Mouse (Mus musculus) adrenal gland, postnatal 36 days (tissue): Measurements from ENCODE around the gene Gstm3. TPM values are rescaled to one million over a fixed set of nuclear protein-coding genes. Genes with fewer than 3 reads are reported as not detected.
"Not testable (repeated sequence)": the region's sequence is repeated elsewhere in the genome, so short reads cannot be mapped to it uniquely, and the experiment has no call there.

Experiments
- DNase-seq, 2 experiments: peaks; one replicate each; pipeline ENCODE4 v3.0.0; 2021; ENCODE audit warnings: mixed read lengths in 1 of 2
- long read RNA-seq, 2 experiments: library from polyadenylated mRNA; stranded (forward); transcript quantifications; one replicate each; pipeline ENCODE4 v2.0.0; 2021; ENCODE audit warnings: borderline sequencing depth in 2 of 2
- total RNA-seq, 2 experiments: library from RNA; stranded (reverse); gene quantifications; 2 replicates each; pipeline ENCODE4 v1.2.3; 2021

Gstm3 gene
- total RNA-seq = not detected
- long read RNA-seq, experiment 1 = 0 reads
- long read RNA-seq, experiment 2 = 0 reads

DNA sequence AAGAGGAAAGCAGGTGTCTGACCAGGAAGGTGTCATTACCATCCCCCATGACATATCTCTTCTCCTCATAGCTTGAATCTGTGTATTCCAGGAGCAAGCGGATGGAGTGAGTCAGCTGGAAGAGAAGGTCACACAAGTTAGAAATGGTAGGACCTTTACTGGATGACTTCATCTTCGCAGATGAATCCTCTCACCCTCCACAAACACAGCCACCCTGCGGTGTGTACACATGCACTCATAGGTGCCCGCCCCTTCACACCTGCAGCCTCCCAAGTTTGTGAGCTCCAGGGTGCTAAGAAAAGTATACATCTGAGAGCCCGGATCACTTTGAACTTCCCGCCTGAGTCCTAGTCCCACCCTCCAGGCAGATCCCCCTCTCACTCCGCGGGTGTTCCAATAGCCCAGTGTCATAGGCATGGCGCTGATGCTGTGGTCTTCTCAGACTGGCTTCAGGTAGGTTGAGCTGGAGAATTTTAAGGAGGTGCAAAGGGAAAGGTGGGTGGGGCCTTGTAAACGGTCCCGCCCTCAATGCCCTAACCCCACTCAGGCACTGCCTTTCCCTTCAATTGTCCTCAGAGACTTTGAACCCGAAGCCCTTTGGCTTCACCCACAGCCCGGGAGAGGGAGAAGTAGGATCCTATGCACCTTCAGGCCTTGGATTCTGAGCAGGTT is at the start of gene Gstm3:
Gene Gstm3, minus strand, starts transcription at position 560 of the 672 bp plus-strand sequence.
- peak in 1 of 2 experiments; percentile 39 for DNase-seq

DNA sequence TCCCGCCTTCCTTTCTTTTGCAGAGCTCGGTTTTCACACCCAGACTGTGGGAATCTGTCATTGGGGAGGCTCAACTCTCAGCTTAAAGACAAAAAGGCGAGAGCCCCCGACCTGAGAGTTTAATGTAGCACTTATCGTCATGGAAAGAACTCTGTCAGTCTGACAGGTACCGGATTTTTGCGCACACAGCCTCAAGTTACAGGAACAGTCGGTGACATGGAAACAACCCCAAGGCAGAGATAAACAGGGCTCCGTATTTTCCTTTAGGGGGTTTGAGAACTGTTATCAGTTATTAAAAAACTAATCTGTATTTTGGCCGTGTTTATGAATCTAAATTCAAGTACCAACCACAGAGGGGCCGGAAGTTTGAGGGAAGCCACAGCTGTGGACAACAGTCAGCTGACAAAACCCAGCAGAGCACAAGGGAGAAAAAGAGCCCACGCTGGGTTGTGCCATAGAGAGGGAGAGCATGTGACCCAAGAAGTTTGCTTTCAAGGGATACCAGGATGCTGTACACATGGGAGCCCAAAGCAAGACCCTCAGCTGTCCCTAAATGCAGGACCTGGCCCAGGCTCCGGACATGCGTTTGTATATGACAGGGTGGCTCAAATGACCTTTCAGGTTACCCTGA is 49.2 kb upstream of the Gstm3 start:
- DNase-seq = no peak

DNA sequence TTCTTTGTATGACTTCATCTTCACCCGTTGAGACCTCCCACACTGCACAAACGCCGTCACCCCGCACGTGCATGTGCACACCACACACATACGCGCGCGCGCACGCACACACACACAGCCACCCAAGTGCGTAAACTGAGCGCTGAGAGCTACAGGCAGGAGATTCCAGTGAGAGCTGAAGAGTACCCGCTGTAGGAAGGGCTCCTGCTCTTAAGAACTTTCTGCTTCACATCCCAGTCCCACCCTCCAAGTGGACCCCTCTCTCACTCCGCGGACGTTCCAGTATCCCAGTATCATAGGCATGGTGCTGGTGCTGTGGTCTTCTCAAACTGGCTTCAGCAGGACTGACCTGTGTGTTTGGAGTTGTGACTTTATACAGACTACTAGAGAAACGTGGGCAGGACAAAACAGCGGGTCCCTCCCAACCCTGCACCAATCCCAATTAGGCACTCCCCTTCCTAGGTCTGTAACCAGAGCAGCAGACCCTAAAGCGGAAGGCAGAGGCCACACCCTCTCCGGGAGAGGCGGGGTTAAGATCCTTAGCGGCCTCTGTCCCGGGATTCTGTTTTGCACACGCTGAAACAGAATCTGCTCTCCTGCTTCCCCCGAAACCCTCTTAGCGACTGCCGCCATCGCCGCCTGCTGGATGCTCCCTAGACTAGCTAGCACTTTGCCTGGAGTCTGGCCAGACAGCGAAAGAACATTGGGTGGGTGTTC is 48.5 kb upstream of the Gstm3 start, which contains the start of gene Gstm1:
Gene Gstm1, minus strand, starts transcription at position 501 of the 717 bp plus-strand sequence.
- peak; percentile 94 to 96 for DNase-seq

DNA sequence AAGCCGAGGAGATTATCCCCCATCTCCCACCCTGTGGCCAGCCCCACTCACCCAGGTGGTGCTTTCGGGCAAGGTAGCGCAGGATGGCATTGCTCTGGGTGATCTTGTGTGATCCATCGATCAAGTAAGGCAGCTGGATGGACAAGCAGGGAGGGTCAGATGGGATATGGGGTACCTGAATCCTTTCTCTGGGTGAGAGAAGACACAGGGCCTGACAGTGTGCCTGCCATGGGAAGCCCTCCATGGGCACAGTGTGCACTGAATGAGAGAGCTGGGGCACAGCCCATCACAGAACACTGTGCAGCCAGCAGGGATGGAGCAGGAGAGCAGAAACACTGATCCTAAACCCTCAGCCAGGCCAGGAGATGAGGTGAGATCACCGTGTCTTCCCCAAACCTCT is 47.4 kb upstream of the Gstm3 start:
- not testable (repeated sequence) for DNase-seq

DNA sequence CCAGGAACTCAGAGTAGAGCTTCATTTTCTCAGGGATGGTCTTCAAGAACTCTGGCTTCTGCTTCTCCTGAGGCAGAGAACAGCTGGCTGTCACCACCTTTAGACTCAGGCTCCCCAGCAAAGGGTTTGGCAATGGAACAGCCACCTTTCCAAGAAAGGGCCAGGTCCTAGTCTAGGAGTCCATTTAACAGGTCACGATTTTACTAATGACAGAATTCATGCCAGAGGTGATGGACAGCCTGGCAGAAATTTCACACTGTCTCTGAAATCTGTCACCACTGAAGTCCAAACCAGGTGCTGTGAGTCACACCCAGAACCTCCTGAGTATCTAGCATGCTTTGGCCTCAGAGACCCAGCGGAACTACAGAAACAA is 45.9 kb upstream of the Gstm3 start:
- no peak for DNase-seq

DNA sequence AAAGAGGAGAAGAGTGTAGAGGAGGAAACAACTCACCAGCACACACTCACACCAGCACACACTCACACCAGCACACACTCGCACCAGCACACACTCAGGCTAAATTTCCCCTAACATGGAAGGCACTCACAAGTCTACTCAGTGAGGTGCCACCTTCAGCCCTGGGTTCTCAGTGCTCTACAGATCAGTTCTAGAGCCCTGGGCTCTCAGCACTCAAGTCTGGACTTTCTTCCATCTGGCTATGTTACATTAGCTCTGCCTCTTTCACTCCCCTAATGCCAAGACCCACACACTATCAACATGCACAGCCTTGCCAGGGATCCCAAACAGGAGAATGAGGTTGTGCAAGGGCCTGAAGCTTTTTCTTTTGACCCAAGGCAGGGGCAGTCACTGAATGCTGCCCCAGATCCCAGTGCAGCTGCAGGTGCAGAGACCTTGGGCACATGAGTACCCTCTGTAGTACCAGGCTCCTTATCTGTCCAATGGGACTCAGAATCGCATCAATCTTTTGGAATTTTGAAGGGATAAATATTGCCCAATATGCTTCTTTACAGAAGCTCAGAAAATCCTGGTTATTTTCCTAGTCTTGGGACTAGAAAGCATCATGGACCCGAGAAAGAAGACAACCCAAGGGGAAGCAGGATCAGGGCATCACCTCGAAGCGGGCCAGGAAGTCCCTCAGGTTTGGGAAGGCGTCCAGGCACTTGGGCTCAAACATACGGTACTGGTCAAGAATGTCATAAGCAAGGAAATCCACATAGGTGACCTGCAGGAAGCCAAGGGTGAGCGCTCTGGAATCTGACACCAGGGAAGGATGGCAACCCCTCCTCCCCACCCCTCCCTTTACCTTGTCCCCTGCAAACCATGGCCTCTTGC is 45.3 kb upstream of the Gstm3 start:
- no peak for DNase-seq

DNA sequence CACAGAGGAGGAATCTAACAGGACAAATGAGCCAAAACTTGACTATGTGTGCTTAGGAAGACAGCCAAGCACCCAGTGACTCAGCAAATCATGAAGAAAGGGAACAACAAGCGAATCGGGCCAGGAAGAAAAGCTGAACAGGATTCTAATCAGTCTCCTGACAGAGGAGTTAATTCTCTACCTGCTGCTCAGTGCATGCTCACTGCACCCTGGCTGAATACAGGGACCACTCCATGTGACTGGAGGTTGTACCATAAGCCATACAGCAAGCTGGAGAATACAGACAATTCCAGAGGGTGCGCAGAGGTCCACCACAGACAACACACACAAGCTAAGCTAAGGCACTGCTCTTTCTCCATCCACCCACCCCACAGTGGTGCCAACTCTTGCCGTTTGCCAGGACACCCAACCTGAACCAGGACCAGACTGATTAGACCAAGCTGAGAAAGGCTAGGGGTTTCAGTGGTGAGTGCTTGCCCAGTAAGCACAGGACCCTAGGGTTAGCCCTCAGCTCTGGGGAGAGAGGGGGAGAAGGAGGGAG is 44.3 kb upstream of the Gstm3 start:
- peak; percentile 80 to 83 for DNase-seq

DNA sequence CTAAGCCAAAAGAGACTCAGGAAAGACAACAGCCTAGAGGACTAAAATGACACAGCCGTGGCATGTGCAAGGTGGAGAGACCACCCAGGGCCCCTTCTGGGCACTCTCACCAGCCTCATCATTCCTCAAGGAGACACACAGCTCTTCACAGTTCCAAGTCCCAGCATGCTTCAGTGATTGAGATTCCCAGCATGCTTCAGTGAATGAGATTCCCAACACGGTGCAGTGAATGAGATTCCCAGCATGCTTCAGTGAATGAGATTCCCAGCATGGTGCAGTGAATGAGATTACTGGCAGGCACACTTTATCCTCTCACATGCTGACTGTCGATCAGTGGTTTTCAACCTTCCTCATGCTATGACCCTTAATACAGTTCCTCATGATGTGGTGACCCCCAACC is 42.5 kb upstream of the Gstm3 start:
- DNase-seq = no peak

DNA sequence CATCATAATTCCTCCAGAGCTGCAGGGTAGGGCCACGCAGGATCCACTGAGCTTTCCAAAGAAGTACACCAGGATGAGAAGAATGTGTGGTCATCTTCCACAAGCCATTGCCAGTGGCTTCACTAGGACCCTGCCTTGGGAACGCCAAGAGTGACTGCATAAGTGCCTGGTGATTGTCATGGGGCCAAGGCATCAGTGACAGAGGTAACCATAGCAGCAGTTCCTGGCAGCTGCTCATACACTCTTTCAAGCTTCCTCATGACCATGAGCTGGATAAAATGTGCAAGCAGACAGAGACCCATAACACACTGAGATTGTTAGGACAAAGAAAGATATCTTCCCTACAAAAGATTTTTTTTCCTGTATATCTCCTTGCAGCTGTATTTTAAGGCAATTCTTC is 41.2 kb upstream of the Gstm3 start:
- peak; percentile 62 to 67 for DNase-seq

DNA sequence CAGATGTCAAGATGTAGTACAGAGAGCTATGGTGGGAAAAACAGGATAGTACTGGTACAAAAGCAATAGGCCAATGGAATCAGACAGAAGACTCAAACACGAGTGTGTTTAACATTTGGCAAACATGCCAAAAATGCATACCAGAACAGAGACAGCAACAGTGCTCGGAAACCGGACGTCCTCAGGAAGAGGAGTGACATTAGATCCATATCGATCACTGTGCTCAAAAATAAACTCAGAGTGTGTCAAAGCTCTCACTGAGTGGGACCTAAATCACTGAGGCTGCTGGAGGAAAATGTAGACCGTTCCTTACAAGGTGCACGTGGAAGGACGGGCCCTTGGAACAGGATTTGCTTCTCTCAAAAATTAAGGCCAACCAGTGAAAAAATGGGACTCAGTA is 32.9 kb upstream of the Gstm3 start:
- DNase-seq = no peak

DNA sequence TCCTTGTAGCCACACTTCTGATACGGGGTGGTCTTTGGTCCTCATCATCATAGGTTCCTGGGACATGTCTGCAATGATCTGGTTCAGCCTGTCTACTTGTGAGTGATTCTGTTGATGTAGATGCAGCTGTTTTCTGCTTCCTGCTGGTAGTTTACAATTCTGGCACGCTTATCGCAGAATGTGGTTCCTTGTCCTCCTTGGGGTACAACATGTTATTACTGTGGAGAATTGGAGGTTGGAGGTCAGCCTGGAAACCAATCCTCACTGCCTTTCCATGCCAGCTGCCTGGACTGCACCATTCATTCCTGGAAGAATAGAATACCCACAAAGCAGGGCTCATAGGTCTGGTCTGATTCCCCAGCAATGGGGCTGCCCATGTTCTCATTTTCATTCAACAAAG is 30.4 kb upstream of the Gstm3 start:
- DNase-seq = no peak

DNA sequence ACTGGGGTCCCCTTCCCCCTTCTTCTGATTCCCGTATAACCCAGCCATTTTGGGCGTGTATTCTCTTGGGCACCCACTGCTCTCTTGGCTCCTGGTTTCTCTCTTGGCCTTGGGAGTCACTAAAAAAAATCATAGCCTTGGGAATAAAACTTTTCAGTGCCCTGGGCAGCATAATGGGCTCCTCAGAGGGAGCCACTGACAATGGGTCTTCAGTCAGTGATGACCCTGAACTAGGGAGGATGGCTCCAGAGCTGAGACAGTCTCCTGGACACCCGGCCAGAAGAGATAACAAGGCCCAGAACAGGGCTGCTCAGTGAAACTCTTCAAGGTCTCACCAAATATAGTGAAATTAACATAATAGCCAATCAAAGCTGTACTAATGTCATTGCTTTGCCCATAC is 29.5 kb upstream of the Gstm3 start:
- peak in 1 of 2 experiments; percentile 27 for DNase-seq

DNA sequence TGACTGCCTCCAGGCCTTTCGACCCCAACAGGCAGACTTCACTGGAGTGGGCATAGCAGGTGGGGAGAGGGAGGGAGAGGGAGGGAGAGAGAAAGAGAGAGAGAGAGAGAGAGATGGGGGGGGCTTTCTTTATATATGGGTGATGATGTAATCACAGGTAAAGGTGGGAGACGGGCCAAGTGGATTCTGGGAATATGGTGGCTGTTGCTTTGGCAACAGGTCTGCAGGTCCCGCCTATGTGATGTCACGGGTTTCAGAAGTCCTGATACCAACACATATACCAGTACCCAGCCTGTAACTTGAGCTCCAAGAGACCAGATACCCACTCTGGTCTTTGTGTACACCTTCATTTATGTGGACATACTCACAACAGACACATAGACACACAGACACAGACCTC is 27.5 kb upstream of the Gstm3 start:
- DNase-seq = no peak

DNA sequence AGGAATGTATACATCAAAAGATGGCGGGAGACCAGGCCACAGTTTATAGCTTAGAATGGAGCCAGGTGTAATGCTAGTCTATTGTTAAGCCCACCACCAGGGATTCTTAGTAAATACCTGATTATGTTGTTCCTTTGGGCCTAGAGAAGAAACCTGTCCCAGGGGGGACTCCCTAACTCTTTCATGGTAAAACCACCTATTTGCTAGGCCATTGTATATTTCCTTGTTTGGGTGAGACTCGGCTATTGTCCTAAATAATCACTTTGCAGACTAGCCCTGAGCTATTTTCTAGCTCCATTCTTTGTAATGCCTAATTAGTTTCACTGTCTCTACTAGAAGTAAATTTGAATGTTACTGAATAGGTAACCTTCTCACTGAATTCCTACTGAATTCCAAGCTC is 26.9 kb upstream of the Gstm3 start:
- DNase-seq = not testable (repeated sequence)

DNA sequence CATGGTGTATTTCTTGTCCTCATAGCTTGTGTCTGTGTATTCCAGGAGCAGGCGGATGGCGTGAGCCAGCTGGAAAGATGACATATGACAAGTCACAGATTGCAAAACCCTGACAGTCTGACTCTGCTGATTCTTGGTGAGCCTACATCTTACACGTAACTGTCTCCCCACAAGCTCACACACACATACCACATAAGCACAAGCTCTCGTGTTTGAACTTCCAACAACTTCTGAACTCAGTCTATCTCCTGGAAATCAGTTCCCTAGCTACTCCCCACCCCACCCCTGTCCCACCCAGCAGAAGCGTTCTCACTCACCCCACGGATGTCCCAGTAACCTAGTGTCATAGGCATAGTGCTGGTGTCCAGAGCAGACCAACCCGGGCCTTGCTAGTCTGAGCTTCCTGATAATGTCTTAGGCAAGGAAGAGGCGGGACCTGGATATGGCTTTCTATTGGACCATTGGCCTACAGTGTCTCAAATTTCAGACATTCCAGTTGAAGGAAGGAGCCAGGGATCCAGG is 17.0 kb upstream of the Gstm3 start, which contains the start of gene Gstm2:
Gene Gstm2, minus strand, starts transcription at position 413 of the 522 bp plus-strand sequence.
- DNase-seq = peak; percentile 64 to 71

DNA sequence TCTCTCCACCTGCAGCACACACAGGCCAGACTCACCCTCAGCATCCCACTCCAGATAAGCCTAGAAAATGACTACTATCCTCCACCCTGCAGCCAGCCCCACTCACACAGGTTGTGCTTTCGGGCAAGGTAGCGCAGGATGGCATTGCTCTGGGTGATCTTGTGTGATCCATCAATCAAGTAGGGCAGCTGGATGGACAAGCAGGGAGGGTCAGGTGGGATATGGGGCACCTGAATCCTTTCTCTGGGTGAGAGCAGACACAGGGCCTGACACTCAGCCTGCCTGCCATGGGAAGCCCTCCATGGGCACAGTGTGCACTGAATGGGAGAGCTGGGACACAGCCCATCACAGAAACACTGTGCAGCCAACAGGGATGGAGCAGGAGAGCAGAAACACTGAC is 16.1 kb upstream of the Gstm3 start:
- not testable (repeated sequence) for DNase-seq

DNA sequence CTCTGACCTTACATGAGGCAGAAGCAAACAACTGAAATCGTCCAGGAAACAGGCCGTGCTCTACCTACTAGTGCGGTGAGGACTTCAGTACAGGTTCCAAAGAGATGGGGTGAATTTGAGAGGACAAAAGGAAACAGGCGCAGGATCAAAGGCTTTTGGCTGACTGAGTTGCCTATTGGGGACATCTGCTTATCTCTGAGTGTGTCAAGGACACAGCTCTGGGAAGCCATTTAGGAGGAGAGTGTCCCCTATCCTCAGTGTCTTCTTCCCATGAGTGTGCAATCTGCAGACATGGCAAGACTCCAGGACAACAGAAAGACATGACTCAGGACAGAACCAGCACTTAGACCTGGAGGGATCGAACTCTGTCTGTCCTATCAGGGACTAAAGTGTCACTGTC is 15.4 kb upstream of the Gstm3 start:
- peak; percentile 27 to 46 for DNase-seq

DNA sequence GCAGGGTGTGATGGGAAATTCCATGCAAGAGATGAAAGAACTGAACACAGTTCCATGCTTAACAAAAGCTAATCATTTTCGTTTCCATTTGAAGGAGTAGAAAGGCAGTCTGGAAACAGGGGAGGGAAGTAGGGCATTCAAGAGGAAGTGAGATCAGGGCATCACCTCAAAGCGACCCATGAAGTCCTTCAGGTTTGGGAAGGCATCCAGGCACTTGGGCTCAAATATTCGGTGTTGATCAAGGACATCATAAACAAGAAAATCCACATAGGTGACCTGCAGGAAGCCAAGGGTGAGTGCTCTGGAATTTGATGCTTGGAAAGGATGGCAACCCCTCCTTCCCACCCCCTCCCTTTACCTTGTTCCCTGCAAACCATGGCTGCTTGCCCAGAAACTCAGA is 14.7 kb upstream of the Gstm3 start:
- DNase-seq = no peak

DNA sequence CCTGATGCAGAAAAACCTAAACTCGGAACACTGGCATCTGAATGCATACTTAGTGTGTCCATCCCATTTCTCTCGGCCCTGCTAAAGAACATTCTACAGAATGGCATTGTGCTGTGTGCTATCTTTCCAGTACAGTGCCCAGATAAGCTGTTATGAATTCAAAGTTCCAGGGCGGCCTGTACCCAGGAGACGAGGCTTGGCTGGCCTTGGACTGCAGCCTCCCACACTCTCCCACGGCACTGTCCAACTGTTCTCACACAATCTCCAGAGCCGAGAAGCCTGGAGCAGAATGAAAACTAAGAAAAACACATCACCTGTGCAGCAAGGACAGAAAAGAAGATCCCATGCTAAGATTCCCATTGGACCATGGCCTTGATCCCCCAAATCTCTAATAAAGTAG is 13.6 kb upstream of the Gstm3 start:
- peak; percentile 51 to 67 for DNase-seq

DNA sequence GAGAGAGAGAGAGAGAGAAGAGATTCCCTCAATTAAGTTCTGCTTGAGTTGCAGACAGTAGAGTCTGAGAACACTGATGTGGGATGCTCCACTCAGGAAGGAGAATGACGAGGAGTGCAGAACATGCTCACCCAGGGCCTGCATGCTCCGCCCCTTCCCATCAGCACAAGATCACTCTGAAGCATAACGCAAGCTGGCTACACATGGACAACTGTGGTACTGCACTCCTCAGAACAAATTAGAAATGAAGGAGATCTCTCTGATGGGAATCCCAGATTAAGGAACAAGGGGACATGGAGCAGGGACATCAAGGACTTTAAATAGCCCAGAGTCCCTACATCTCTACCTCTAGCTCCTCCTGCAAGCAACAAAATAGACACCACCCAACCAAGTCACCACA is 12.2 kb upstream of the Gstm3 start:
- no peak for DNase-seq

DNA sequence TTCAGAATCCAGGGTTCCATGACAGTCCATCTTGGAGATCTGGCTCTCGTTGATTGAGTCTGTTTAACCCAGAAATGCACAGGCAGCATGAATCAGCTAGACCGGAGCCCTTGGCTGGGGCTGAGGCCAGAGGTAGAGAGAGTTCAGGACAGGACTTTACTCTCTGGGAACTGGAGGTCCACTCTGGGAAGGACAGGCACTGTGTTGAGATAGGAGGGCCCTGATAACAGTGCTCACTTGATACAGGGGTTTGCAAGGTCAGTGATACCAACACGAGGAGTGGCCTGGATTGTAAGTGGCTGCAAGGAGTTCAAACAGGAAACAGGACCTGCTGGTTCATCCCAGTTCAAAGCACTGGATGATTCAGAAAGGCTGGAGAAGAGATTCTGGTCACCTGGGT is 8.6 kb upstream of the Gstm3 start:
- DNase-seq = no peak

DNA sequence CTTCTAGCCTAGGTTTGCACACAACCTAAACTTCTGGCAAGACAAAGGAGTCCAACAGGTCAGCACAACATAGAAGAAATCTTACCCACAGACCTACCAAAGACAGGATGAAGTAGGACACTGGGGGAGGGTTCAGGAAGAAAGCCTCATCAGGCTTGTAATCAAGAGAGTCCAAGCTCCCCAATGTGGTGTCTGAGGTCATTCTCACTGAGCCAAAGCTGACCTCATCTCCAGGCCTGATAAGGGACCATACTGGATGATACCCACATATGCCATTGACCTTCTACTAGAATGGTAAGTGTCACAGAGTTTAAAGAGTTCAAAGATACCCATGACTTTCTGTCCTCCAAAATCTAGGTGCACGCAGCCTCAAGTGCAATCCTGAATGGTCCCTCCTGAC is 5.2 kb upstream of the Gstm3 start:
- no peak for DNase-seq
